Mouse (Mus musculus): ENCODE data around the gene Eml2. TPM values are rescaled to one million over a fixed set of nuclear protein-coding genes. Genes with fewer than 3 reads are reported as not detected.

Gene Eml2
- total and polyA plus RNA-seq, 2 experiments from 2014 or later = 26.8 to 58.9 TPM

DNA sequence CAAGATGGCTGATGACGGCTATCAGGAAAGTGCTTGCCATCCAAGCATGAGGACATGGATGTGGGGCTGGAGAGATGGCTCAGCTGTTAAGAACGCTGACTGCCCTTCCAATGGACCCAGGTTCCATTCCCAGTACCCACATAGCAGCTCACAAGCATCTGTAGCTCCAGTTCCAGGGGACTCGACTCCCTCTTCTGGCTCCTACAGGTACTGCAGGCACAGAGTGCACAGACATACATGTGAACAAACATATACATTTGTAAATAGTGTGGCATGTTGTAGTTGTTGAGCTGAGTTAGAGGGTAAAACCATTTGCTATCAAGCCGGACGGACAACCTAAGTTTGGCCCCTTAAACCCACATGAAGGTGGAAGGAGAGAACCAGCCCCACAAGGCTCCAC is 33.8 kb downstream of the Eml2 start:
- H3K27ac ChIP-seq (ENCODE audit: low read depth) = no peak overlapping the region
- ATAC-seq (ENCODE audit: insufficient read depth, low read depth) (no peak), DNase-seq (ENCODE audit: low spot score) (no peak)
- H3K4me3 ChIP-seq (ENCODE audit: low read depth, low read length) = no peak overlapping the region
- H3K4me1 ChIP-seq (ENCODE audit: control insufficient read depth, insufficient read depth) = 0 out of 2 replicates have a peak, but pooled peaks cover 3% of the 10 kb centered on the region
- peaks cover 11% of the 10 kb centered on the region; the same call in 1 of the 2 replicates for H3K36me3 ChIP-seq (replicated peaks; ENCODE audit: control insufficient read depth, insufficient read depth, low read length)
- H3K9ac ChIP-seq (replicated peaks; ENCODE audit: low read depth, low read length) = no peak overlapping the region
- H3K9me3 ChIP-seq (replicated peaks; ENCODE audit: control insufficient read depth, low read length) = no peaks in the 10 kb centered on the region
- H3K4me2 ChIP-seq (ENCODE audit: low read depth, low read length) = no peak overlapping the region
- H3K27me3 ChIP-seq (ENCODE audit: control insufficient read depth, insufficient read depth, low read length) = no peaks in the 10 kb centered on the region
- TF ChIP-seq EP300 (IDR thresholded peaks at IDR 0.05; ENCODE audit: low read depth) (no peak), CTCF (IDR thresholded peaks at IDR 0.05; ENCODE audit: low read depth) (0 out of 2 replicates have a peak, but pooled peaks have one; percentile 17)
- WGBS = 85% methylated on average over 5 of the region's 5 CpGs

DNA sequence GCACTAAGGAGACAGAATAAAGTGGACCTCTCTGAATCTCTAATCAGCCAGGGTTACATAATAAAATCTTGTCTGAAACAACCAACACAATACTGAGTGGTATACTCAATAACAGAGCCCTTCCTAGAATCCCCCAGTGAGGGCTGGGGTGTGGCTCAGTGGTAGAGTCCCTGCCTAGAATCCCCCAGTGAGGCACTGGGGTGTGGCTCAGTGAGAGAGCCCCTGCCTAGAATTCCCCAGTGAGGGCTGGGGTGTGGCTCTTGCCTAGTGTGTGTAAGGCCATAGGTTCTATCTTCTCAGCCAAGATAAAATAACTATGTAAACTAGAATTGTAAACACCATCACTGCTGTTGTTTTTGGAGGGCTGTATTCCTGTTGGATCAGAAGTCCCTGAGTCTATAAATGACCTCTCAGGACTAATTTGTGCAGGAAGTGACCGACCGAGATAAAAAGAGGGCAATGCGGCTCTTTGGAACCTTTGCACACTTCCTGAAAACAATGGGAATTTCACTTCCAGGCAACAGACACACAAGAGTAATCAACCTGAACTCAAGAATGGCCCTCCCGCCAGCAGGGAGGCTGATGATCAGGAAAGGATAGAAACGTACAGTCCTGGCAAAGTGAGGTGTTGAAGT is 34.9 kb downstream of the Eml2 start:
- no peak for TF ChIP-seq CTCF (IDR thresholded peaks at IDR 0.05; ENCODE audit: low read depth)
- no peak for TF ChIP-seq EP300 (IDR thresholded peaks at IDR 0.05; ENCODE audit: low read depth)
- no peak overlapping the region for H3K9ac ChIP-seq (replicated peaks; ENCODE audit: low read depth, low read length)
- 0 out of 2 replicates have a peak, but pooled peaks cover 3% of the 10 kb centered on the region for H3K4me1 ChIP-seq (ENCODE audit: control insufficient read depth, insufficient read depth)
- no peaks in the 10 kb centered on the region for H3K27me3 ChIP-seq (ENCODE audit: control insufficient read depth, insufficient read depth, low read length)
- peak overlapping the region; percentile 46; the same call in 1 of the 2 replicates for H3K27ac ChIP-seq (ENCODE audit: low read depth)
- DNase-seq (ENCODE audit: low spot score) = no peak
- 0 out of 2 replicates have a peak, but pooled peaks cover under 1% of the 10 kb centered on the region for H3K36me3 ChIP-seq (replicated peaks; ENCODE audit: control insufficient read depth, insufficient read depth, low read length)
- H3K9me3 ChIP-seq (replicated peaks; ENCODE audit: control insufficient read depth, low read length) = no peaks in the 10 kb centered on the region
- H3K4me3 ChIP-seq (ENCODE audit: low read depth, low read length) = no peak overlapping the region
- no peak overlapping the region for H3K4me2 ChIP-seq (ENCODE audit: low read depth, low read length)
- 49% methylated on average over 5 of the region's 5 CpGs for WGBS
- no peak for ATAC-seq (ENCODE audit: insufficient read depth, low read depth)

DNA sequence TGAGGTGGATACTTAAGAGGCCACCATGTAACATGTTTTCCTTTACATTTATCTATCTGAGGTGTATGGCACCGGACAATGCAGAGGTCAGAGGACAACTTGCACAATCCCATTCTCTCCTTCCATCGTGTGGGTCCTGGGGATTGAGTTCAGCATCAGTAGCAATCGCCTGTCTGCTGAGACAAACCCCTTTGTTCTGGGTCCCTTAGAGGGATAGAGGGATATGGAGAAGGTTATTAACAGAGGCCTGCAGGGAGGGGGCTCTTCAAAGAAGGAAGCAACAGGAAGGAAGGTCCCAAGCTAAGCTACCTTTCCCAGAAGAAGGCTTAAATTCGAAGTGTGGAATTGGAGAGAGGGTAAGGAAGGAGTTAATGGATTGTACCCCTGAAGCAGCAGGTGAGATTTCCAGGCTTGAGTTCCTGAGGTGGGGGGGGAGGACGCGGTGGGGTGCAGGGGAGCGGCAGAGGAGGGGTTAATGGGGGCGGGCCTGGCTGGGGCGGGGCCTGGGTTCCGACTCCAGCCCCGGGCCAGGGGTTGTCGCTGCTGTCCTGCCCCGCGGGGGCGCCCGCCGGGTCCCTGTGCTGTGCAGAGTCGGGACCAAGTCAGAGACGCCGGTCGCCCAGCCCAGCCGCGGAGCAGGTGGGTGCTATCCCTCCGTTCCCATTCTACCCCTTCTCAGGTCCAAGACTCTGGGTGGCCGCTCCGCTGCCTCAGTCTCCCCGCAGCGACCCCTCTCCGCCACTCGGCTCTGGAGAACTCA is 36.0 kb downstream of the Eml2 start, which contains the start of gene Gpr4:
Gene Gpr4, plus strand, starts transcription at position 543 of the 760 bp plus-strand sequence.
- no peaks in the 10 kb centered on the region for H3K36me3 ChIP-seq (replicated peaks; ENCODE audit: control insufficient read depth, insufficient read depth, low read length)
- TF ChIP-seq CTCF (IDR thresholded peaks at IDR 0.05; ENCODE audit: low read depth) = no peak; the same call in 1 of the 2 replicates
- no peak for TF ChIP-seq EP300 (IDR thresholded peaks at IDR 0.05; ENCODE audit: low read depth)
- ATAC-seq (ENCODE audit: insufficient read depth, low read depth) = peak; percentile 76
- H3K9me3 ChIP-seq (replicated peaks; ENCODE audit: control insufficient read depth, low read length) = no peaks in the 10 kb centered on the region
- H3K9ac ChIP-seq (replicated peaks; ENCODE audit: low read depth, low read length) = peak within 1 kb of the TSS; percentile 36
- H3K4me1 ChIP-seq (ENCODE audit: control insufficient read depth, insufficient read depth) = 0 out of 2 replicates have a peak, but pooled peaks cover 3% of the 10 kb centered on the region
- peak within 1 kb of the TSS; percentile 52 for H3K4me3 ChIP-seq (ENCODE audit: low read depth, low read length)
- H3K27me3 ChIP-seq (ENCODE audit: control insufficient read depth, insufficient read depth, low read length) = 0 out of 2 replicates have a peak, but pooled peaks cover 3% of the 10 kb centered on the region
- H3K27ac ChIP-seq (ENCODE audit: low read depth) = peak within 1 kb of the TSS; percentile 44; the same call in 1 of the 2 replicates
- peak within 1 kb of the TSS; percentile 67 for H3K4me2 ChIP-seq (ENCODE audit: low read depth, low read length)
- peak; percentile 24 for DNase-seq (ENCODE audit: low spot score)
- 4% methylated on average over 28 of the region's 30 CpGs for WGBS

DNA sequence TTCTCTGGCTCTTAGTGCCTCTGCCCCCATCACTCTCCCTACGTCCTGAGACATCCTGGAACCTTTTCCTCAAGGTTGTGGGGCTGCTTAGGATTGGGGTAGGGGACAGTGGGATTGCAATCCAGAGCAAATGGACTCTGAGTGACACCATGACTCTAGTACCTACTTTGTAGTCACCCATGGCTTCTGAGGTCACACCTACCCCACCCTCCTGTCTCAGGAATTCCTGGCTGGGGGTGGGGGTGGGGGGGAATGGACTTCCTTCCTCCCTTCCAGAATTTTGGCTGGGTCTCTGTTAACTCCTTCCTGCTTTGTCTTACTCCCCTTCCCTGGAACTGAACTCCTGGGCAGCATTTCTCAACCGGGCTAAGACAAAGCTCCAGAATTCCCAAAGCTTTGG is 37.2 kb downstream of the Eml2 start:
- Histone ChIP-seq H3K4me3 (ENCODE audit: low read depth, low read length) (peak overlapping the region; percentile 52), H3K27ac (ENCODE audit: low read depth) (peak overlapping the region; percentile 44; the same call in 1 of the 2 replicates), H3K27me3 (ENCODE audit: control insufficient read depth, insufficient read depth, low read length) (0 out of 2 replicates have a peak, but pooled peaks cover 3% of the 10 kb centered on the region), H3K9me3 (replicated peaks; ENCODE audit: control insufficient read depth, low read length) (no peaks in the 10 kb centered on the region), H3K9ac (replicated peaks; ENCODE audit: low read depth, low read length) (no peak overlapping the region), H3K4me1 (ENCODE audit: control insufficient read depth, insufficient read depth) (0 out of 2 replicates have a peak, but pooled peaks cover 3% of the 10 kb centered on the region), H3K4me2 (ENCODE audit: low read depth, low read length) (peak overlapping the region; percentile 67), H3K36me3 (replicated peaks; ENCODE audit: control insufficient read depth, insufficient read depth, low read length) (no peaks in the 10 kb centered on the region)
- WGBS = 64% methylated on average over 2 of the region's 2 CpGs
- ATAC-seq (ENCODE audit: insufficient read depth, low read depth) (no peak), DNase-seq (ENCODE audit: low spot score) (no peak)
- no peak for TF ChIP-seq EP300 (IDR thresholded peaks at IDR 0.05; ENCODE audit: low read depth)
- TF ChIP-seq CTCF (IDR thresholded peaks at IDR 0.05; ENCODE audit: low read depth) = no peak

DNA sequence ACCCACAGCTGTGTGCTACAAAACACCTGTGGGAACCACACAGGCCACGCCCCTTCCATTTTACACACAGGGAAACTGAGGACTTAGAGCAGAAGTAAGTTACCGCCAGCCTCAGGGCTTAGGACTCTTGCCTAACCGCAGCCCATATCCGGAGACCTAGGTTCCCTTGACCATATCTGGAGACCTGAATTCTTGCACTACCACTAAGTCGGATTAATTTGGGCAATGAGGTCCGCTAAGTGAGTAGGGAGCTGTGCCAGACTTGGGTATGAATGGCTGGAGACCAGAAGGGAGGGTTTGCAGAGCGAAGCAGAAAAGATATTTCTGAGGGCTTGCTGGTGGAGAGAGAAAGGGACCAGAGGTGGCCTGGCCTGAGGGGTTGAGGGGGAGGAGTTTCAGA is 38.1 kb downstream of the Eml2 start:
- Histone ChIP-seq H3K4me3 (ENCODE audit: low read depth, low read length) (no peak overlapping the region; the same call in 1 of the 2 replicates), H3K9ac (replicated peaks; ENCODE audit: low read depth, low read length) (no peak overlapping the region), H3K36me3 (replicated peaks; ENCODE audit: control insufficient read depth, insufficient read depth, low read length) (no peaks in the 10 kb centered on the region), H3K27me3 (ENCODE audit: control insufficient read depth, insufficient read depth, low read length) (0 out of 2 replicates have a peak, but pooled peaks cover 3% of the 10 kb centered on the region), H3K4me1 (ENCODE audit: control insufficient read depth, insufficient read depth) (0 out of 2 replicates have a peak, but pooled peaks cover 3% of the 10 kb centered on the region), H3K9me3 (replicated peaks; ENCODE audit: control insufficient read depth, low read length) (no peaks in the 10 kb centered on the region), H3K4me2 (ENCODE audit: low read depth, low read length) (peak overlapping the region; percentile 67), H3K27ac (ENCODE audit: low read depth) (no peak overlapping the region)
- TF ChIP-seq EP300 (IDR thresholded peaks at IDR 0.05; ENCODE audit: low read depth) = no peak
- no peak for TF ChIP-seq CTCF (IDR thresholded peaks at IDR 0.05; ENCODE audit: low read depth)
- ATAC-seq (ENCODE audit: insufficient read depth, low read depth) = no peak
- 42% methylated on average over 7 of the region's 7 CpGs for WGBS
- peak; percentile 40 for DNase-seq (ENCODE audit: low spot score)

All from heart, postnatal 0 days (tissue).